Mouse (Mus musculus) spleen, adult 2 months (tissue): Measurements from ENCODE around the gene Epha2. TPM values are rescaled to one million over a fixed set of nuclear protein-coding genes. Genes with fewer than 3 reads are reported as not detected.

Source experiments
- DNase-seq, 2 experiments: peaks; one replicate each; pipeline versions ENCODE4 v3.0.0 to v3.0.0-alpha.2; 2012 to 2021; ENCODE audit warnings: low spot score in 2 of 2, low read depth in 1 of 2
- H3K27ac ChIP-seq: fragments of 200-500 bp; 2 replicates; pipeline ENCODE4 v1.5.1; 2012; ENCODE audit warnings: low read length, inconsistent platforms; ENCODE audit not compliant: insufficient read depth
- H3K27me3 ChIP-seq: fragments of 200-500 bp; 2 replicates; pipeline ENCODE4 v1.6.1; 2012; ENCODE audit warnings: mild to moderate bottlenecking, moderate library complexity, low read length, inconsistent platforms; ENCODE audit not compliant: control insufficient read depth, insufficient read depth
- H3K36me3 ChIP-seq: fragments of 200-500 bp; 2 replicates; pipeline ENCODE4 v1.6.1; 2012; ENCODE audit warnings: mild to moderate bottlenecking, low read length, inconsistent platforms; ENCODE audit not compliant: control insufficient read depth, insufficient read depth
- H3K4me1 ChIP-seq: fragments of 200-500 bp; 2 replicates; pipeline ENCODE4 v1.6.1; 2011; ENCODE audit warnings: inconsistent platforms; ENCODE audit not compliant: control insufficient read depth, insufficient read depth, insufficient read length
- H3K4me3 ChIP-seq: fragments of 200-500 bp; 2 replicates; pipeline ENCODE4 v1.5.1; 2011; ENCODE audit warnings: mild to moderate bottlenecking, inconsistent platforms; ENCODE audit not compliant: insufficient read depth, insufficient read length; ENCODE audit errors: extremely low read depth
- CTCF ChIP-seq: fragments of 200-500 bp; IDR thresholded peaks from 2 replicates; pipeline ENCODE4 v1.5.1; 2011; ENCODE audit warnings: mild to moderate bottlenecking, inconsistent platforms; ENCODE audit not compliant: insufficient read depth, insufficient read length, insufficient replicate concordance; ENCODE audit errors: extremely low read depth
- POLR2A ChIP-seq: fragments of 200-500 bp; IDR thresholded peaks from 2 replicates; pipeline ENCODE4 v1.6.1; 2011; ENCODE audit warnings: low read depth, low read length, inconsistent platforms
- WGBS: fragments of 180-500 bp; shearing (Covaris S2); methylation state at CpG from one replicate; pipeline ENCODE4 v1.1.7; 2018; 5-methylcytosine and 5-hydroxymethylcytosine counted together
- polyA plus RNA-seq: library from polyadenylated mRNA; depleted of rRNA; stranded (reverse); fragments of >200 nt; gene quantifications from 2 replicates; pipeline ENCODE4 v1.2.3, GENCODE M21; 2012

Gene Epha2
- polyA plus RNA-seq, 1 experiment, result 8.0 TPM

DNA sequence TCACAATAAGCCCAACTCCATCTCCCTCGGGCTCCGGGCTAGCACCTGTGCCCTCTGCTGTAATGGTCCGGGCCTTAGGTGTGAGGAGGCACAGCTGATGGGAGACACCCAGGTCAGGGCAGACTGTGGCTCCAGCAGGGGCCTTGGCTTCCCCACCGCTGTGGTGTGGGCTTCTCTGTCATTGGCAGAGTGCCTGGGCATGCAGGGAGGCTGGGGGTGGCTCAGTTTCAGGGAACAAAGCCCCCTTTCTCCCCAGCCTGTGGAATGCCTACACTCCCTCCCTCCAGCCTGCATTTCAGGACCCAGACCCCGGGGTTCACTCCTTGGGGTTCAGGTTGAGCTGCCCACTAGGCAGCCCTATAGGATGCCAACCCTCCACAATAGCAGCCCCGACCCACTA, 35.2 kb downstream of the Epha2 start:
- TF ChIP-seq POLR2A, result no peak
- TF ChIP-seq CTCF, result no peak
- H3K36me3 ChIP-seq, result no peaks in the 10 kb centered on the region
- H3K4me3 ChIP-seq, result no peak overlapping the region
- 84% methylated on average over 6 of the region's 6 CpGs for WGBS
- H3K4me1 ChIP-seq, result peaks cover 3% of the 10 kb centered on the region; the same call in 1 of the 2 replicates
- DNase-seq, result no peak
- no peaks in the 10 kb centered on the region for H3K27me3 ChIP-seq
- H3K27ac ChIP-seq, result no peak overlapping the region

DNA sequence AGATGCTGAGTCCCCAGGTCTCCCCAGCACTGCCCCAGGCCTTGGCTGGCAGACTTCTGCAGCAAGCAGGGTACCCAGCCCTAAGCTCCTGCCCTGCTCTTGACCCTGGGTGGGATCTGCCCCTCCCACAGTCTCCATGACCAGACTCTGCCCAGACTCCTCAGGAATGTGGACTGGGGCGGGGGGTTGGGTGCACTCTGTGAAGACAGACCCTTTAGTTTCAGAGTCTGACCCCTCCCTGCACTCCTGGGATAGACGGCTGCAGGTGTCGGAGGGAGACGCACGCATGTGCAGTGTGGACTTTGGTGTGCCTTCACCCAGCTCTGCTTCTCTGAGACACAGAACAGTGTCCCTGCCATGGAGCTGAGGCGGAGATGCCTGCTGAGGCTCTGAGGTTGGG, 36.9 kb downstream of the Epha2 start:
- Histone ChIP-seq H3K27me3 (no peaks in the 10 kb centered on the region), H3K4me3 (no peak overlapping the region), H3K4me1 (peaks cover 3% of the 10 kb centered on the region; the same call in 1 of the 2 replicates), H3K27ac (no peak overlapping the region), H3K36me3 (no peaks in the 10 kb centered on the region)
- 84% methylated on average over 6 of the region's 6 CpGs for WGBS
- TF ChIP-seq CTCF (no peak), POLR2A (no peak)
- no peak for DNase-seq

DNA sequence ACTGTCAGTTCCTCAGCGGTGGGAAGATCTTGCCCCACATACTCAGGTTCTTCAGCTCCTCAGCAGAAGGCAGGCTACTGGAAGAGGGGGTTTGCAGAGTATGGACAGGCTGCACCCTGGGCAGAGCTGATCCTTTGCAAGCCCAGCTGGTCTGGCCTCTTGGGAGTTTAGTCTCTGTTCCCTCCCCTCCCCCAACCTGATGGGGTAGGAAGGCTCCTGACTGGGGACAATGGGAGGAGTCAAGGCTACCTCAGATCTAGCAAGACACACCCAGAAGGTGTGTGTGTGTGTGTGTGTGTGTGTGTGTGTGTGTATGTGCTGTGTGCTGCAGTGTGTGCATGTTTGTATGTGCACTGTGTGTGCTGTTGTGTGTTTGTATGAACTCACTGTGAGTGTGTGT, 37.8 kb downstream of the Epha2 start:
- H3K4me3 ChIP-seq, result no peak overlapping the region
- WGBS, result 74% methylated on average over 1 of the region's 1 CpGs
- no peak overlapping the region for H3K27ac ChIP-seq
- peaks cover 3% of the 10 kb centered on the region; the same call in 1 of the 2 replicates for H3K4me1 ChIP-seq
- no peaks in the 10 kb centered on the region for H3K27me3 ChIP-seq
- no peak for TF ChIP-seq POLR2A
- no peak for TF ChIP-seq CTCF
- H3K36me3 ChIP-seq, result no peaks in the 10 kb centered on the region
- no peak for DNase-seq

DNA sequence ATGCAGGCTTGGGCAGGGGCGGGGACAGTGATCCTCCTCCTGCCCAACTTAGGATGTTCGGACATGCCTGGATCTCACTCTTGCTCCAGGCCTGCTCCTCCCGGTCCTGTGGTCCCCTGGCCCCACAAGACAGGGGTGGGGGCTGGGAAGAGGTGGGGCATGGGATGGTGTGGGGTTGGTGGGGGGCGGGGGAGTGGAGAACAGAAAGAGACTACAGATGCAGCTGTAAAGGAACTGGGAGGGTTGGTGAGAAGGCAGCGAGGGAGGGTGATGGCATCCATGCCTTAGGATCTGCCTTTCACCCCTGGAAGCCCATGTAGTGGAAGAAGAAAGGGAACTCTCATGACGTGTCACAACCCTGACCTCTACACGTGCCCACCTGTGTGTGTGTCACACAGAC, 40.4 kb downstream of the Epha2 start:
- no peak for TF ChIP-seq CTCF
- TF ChIP-seq POLR2A, result no peak
- Histone ChIP-seq H3K36me3 (no peaks in the 10 kb centered on the region), H3K4me3 (no peak overlapping the region), H3K27ac (no peak overlapping the region), H3K27me3 (no peaks in the 10 kb centered on the region), H3K4me1 (peaks cover 3% of the 10 kb centered on the region; the same call in 1 of the 2 replicates)
- whole genome bisulfite sequencing, result 75% methylated on average over 7 of the region's 7 CpGs
- no peak for DNase-seq

DNA sequence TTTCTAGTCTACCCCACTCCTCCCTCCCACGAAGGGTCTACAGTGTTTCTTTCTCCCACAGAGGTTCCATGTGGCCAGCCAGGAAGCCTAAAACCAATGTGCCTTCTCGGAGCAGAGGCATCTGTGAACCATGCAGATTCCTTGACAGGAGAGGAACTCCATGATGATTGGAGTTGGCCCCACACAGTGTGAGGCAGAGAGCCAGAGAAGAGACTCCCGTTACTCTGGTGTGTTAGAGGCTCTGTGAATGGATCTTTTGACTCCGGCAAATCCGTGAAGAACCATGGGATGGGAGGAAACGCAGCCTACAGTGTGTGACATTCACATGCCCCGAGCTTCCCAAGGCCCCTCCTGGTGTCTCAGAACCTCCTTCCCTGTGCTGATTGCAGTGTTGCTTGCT, 42.5 kb downstream of the Epha2 start:
- no peak overlapping the region for H3K4me3 ChIP-seq
- 84% methylated on average over 7 of the region's 7 CpGs for WGBS
- no peak for DNase-seq
- H3K4me1 ChIP-seq, result peaks cover 3% of the 10 kb centered on the region; the same call in 1 of the 2 replicates
- no peaks in the 10 kb centered on the region for H3K36me3 ChIP-seq
- TF ChIP-seq POLR2A (no peak), CTCF (no peak)
- H3K27me3 ChIP-seq, result no peaks in the 10 kb centered on the region
- H3K27ac ChIP-seq, result no peak overlapping the region

DNA sequence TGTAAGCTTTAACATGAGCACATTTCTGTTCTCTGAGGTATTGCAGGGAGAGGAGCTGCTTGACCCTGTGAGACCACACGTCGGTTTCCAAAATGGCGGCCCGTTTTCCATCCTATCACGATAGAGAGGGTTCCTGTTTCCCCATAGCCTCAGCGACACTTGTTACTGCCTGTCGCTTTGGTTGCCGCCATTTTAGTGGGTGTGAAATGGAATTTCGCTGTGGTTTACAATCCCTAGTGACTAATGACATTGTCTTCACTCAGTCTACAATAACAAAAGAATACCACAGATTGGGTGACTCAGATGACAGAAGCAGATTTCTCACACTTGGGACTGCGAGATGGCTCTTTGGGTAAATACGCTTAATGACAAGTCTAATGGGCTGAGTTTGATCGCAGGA, 44.2 kb downstream of the Epha2 start:
- Histone ChIP-seq H3K27ac (no peak overlapping the region), H3K4me3 (no peak overlapping the region), H3K36me3 (no peaks in the 10 kb centered on the region), H3K27me3 (no peaks in the 10 kb centered on the region), H3K4me1 (no peaks in the 10 kb centered on the region)
- no peak for TF ChIP-seq POLR2A
- TF ChIP-seq CTCF, result no peak
- no peak for DNase-seq
- 91% methylated on average over 12 of the region's 12 CpGs for WGBS

DNA sequence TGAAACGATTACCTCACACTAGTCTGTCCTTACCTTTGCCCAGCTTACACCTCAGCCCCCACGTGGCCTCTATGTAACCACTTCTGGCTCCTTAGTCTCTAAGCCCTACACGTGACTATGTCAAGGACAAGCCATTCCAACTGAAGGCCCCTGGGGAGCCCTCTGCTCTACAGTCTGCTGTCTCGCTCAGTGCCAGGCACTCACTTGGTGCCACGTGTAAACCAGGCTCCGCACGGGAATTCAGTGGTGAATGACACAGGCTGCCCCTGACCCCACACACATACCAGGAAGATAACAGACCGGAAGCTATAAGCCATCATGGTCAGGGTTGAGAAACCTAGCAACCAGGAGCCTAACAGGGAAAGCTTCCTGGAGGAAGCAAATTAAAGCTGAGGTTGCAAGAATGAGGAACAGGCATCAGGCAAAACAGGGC, 46.3 kb downstream of the Epha2 start:
- Histone ChIP-seq H3K36me3 (no peaks in the 10 kb centered on the region), H3K4me1 (no peaks in the 10 kb centered on the region), H3K4me3 (no peak overlapping the region), H3K27me3 (no peaks in the 10 kb centered on the region), H3K27ac (no peak overlapping the region)
- TF ChIP-seq POLR2A, result no peak
- no peak for TF ChIP-seq CTCF
- 48% methylated on average over 8 of the region's 8 CpGs for WGBS
- no peak for DNase-seq
